Mouse (Mus musculus): ENCODE results near the gene Sapcd1.
A peak's percentile ranks its signal among the peaks of the same experiment; 100 is the strongest.

GRCm38 (mm10) chr17:35027277-35028068 lies at the start of gene Sapcd1:
- TF ChIP-seq CTCF (conservative IDR thresholded peaks at IDR 0.05; ENCODE audit: low read length), result no peak
- peak; percentile 50; the same call in 1 of the 2 replicates for TF ChIP-seq NANOG (IDR thresholded peaks at IDR 0.05; ENCODE audit: borderline replicate concordance, low read length)
- TF ChIP-seq POU5F1 (IDR thresholded peaks at IDR 0.05; ENCODE audit: borderline replicate concordance, low read length), result no peak; the same call in 1 of the 2 replicates

Measured in E14TG2a.4 (cell line).